Mouse (Mus musculus) heart, postnatal 36 days (tissue): ENCODE results near the gene Vmn2r108. TPM values are rescaled to one million over a fixed set of nuclear protein-coding genes. Genes with fewer than 3 reads are reported as not detected.
"Not testable (repeated sequence)": the region's sequence is repeated elsewhere in the genome, so short reads cannot be mapped to it uniquely, and the experiment has no call there.

Source experiments
- DNase-seq, 2 experiments: peaks; one replicate each; pipeline ENCODE4 v3.0.0; 2021 to 2022
- intact Hi-C: fragments of 180-260 bp; cut with DNase I; formaldehyde crosslinking; loops from one replicate; pipeline ENCODE4 v1.15.1; 2025
- total RNA-seq, 2 experiments: library from RNA; stranded (reverse); gene quantifications; 2 replicates each; pipeline ENCODE4 v1.2.3; 2021

Vmn2r108 gene
- not detected for total RNA-seq

DNA sequence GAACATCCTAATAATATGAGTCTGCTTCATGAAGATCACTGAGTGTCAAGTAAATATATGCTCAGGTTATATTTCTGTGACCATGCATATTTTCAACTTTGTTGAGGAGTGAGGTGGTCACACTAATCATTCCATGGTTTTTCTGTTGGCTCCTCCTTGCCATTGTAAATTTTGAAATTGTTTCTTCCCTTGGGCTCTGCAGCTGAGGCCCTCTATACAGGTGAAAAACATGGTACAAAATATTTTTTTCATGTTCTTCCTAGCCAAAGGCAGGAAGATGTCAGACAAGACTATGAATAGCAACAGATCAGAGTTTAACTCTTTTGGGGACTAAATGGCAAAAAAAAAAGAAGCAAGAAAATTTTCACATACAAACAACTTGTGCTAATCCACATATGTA is at the start of gene Vmn2r108:
Gene Vmn2r108 (minus strand): TSS at position 101 of the 400 bp plus-strand sequence.
- no peak for DNase-seq
- intact Hi-C loops, result no loop called here

DNA sequence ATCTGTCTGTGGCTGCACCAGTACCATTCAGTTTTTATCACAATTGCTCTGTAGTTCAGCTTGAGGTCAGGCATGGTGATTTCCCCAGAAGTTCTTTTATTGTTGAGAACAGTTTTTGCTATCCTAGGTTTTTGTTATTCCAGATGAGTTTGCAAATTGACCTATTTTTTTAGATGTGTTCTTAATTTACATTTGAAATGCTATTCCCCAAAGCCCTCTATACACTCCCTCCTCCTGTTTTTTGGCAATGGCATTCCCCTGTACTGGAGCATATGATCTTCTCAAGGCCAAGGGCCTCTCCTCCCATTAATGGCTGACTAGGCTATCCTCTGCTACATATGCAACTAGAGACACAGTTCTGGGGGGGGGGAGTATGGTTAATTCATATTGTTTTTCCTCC is 27.1 kb upstream of the Vmn2r108 start:
- DNase-seq, intact Hi-C loops: not testable (repeated sequence)

DNA sequence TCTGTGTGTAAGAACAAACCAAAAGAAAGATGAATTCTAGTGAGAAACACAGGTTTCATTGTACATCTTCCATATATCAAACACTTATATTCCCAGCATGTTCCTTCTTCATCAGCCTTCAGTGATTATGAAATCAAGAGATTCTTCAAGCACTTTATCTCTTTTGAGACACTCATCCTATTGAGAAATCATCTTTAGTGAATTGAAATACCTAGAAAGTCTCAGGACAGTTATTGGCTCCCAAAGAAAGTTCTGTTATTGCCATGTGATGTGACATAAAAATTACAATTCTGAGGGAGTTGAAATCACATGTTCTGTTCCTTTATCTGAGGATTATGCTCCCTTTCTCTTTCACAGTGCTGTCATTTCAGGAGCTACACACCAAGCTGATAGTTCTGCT is 16.7 kb upstream of the Vmn2r108 start, which contains the start of gene Vmn1r225:
Gene Vmn1r225 (plus strand): TSS at position 301 of the 400 bp plus-strand sequence.
- DNase-seq, result no peak
- intact Hi-C loops, result no loop called here

DNA sequence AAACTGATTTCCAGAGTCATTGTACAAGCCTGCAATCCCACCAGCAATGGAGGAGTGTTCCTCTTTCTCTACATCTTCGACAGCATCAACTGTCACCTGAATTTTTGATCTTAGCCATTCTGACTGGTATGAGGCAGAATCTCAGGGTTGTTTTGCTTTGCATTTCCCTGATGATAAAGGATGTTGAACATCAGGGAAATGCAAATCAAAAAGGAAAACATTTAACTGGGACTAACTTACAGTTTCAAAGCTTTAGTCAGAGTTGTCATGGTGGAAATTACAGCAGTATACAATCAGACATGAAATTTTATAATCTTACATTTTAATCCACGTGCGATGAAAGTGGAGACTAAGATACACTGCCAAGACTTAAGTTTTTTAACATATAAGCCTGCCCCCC is 7.8 kb downstream of the Vmn2r108 start:
- DNase-seq, result no peak
- intact Hi-C loops, result no loop called here

DNA sequence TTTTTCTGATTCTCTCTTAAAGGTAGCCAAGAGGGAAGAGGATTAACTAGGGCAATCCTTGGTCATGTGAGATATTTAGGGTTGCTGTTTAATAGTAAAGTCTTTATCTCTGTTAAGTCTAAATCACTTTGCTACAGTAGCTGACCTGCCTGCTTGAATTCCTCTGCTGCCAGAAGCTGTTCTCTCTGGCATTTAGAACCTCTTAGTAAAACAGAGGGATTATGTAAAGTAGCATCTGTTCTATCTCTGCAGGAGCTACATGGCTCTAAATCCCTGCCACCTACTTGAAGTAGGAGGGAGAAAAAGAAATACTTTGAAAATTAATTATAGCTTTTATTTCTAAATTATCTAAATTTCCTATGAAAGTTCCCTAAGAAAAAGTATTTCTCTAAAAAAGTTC is 41.9 kb downstream of the Vmn2r108 start:
- no peak for DNase-seq
- intact Hi-C loops, result no loop called here

DNA sequence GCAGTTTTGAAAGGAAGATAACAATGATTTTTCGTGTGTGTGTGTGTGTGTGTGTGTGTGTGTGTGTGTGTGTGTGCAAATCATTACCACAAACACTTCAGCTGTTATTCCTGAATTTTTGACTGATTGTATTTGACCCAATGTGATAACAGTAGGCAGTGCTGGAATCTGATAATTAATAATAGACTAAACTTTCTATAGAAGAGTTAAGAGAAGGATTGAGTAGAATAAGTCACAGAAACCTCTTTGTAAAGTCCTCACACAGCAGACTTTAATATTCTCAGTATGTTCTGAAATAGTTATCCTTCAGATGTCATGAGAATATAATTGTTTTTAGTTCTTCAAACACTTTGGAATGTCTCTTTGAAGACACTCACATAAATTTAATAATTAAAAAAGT is 67.3 kb downstream of the Vmn2r108 start, which contains the start of gene Vmn1r224:
Gene Vmn1r224 (plus strand): TSS at position 301 of the 400 bp plus-strand sequence.
- intact Hi-C loops, result no loop called here
- DNase-seq, result no peak

Other genes starting within 250 kb of the Vmn2r108 start
- not detected for gene Vmn2r105, start 246.3 kb downstream of the Vmn2r108 start, total RNA-seq
- gene Vmn2r106, start 195.8 kb downstream of the Vmn2r108 start, total RNA-seq, result not detected
- not detected for gene Vmn2r107, start 136.1 kb downstream of the Vmn2r108 start, total RNA-seq
- not detected for gene Vmn1r224, start 67.2 kb downstream of the Vmn2r108 start, total RNA-seq
- gene Vmn1r225, start 16.8 kb upstream of the Vmn2r108 start, total RNA-seq, result not detected
- not detected for gene Vmn2r109, start 83.4 kb upstream of the Vmn2r108 start, total RNA-seq
- gene Vmn2r110, start 115.1 kb upstream of the Vmn2r108 start, total RNA-seq, result not detected
- gene Fpr-rs3, start 143.5 kb upstream of the Vmn2r108 start, total RNA-seq, result not detected
- not detected for gene Vmn1r226, start 201.5 kb upstream of the Vmn2r108 start, total RNA-seq
- gene Vmn1r227, start 248.5 kb upstream of the Vmn2r108 start, total RNA-seq, result not detected